Mouse (Mus musculus) splenic B cell, adult 2 months (primary cell): ENCODE data around the gene Cryzl1.
"Not testable (repeated sequence)": the region's sequence is repeated elsewhere in the genome, so short reads cannot be mapped to it uniquely, and the experiment has no call there.

ENCODE experiments used
- DNase-seq: peaks from one replicate; pipeline ENCODE4 v3.0.0-alpha.2; 2011; ENCODE audit warnings: low read depth, low spot score
- H3K27me3 ChIP-seq: 2 replicates; pipeline ENCODE4 v1.6.1; 2012; ENCODE audit warnings: mild to moderate bottlenecking, low read length, moderate library complexity, mixed read lengths; ENCODE audit not compliant: control insufficient read depth, poor library complexity, insufficient read depth, severe bottlenecking
- H3K36me3 ChIP-seq: 2 replicates; pipeline ENCODE4 v1.6.1; 2012; ENCODE audit warnings: mild to moderate bottlenecking, low read length, moderate library complexity, mixed read lengths; ENCODE audit not compliant: control insufficient read depth, poor library complexity, insufficient read depth, severe bottlenecking

The Cryzl1 gene

DNA sequence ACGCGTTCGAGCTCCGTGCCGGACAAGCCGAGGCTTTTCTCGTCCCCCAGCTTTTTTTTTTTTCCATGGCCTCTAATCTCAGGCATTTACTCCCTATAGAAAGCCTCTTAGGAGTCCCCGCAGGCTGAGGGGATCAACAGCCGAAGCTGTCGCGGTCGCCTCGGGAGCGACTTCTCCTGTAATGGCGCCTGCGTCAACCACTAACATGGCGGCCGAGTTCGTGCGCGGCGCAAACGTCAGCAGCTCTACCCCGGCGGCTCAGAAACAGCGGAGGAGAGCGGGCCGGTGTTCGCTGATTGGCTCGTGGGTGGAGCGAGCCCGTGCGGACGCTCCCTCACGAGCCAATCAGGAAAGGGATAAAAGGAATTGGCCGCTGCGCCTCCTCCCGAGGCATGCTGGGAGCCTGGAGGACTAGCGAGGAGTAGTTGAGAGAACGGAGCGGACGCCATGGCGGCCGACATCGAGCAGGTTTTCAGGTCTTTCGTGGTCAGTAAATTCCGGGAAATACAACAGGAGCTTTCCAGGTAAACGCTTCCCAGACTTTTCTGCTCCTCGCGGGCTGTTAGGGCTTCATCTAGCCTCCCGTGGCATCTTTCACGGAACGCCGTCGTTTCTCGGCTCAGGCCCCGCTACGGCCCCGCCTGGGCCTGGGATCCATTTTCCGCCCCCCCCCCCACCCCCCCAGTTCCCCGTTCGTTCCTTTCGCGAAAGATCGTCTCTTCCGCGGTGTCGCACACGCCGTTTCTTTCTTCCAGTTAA lies 81.1 kb downstream of the Cryzl1 start, which contains the start of gene Son:
Son (plus strand) TSS at position 46 of the 759 bp plus-strand sequence.
- H3K36me3 ChIP-seq: peaks cover 10% of the 10 kb centered on the region
- peak; percentile 98 for DNase-seq
- no peaks in the 10 kb centered on the region for H3K27me3 ChIP-seq

- Histone ChIP-seq H3K27me3 (no peaks in the 10 kb centered on the region), H3K36me3 (peaks cover 9% of the 10 kb centered on the region)
- DNase-seq: peak; percentile 90
Observed at GRCm38 (mm10) chr16:91646681-91647419, 81.9 kb downstream of the Cryzl1 start, which contains the start of gene Gart. Gene Gart (minus strand): TSS chr16:91646952.

DNA sequence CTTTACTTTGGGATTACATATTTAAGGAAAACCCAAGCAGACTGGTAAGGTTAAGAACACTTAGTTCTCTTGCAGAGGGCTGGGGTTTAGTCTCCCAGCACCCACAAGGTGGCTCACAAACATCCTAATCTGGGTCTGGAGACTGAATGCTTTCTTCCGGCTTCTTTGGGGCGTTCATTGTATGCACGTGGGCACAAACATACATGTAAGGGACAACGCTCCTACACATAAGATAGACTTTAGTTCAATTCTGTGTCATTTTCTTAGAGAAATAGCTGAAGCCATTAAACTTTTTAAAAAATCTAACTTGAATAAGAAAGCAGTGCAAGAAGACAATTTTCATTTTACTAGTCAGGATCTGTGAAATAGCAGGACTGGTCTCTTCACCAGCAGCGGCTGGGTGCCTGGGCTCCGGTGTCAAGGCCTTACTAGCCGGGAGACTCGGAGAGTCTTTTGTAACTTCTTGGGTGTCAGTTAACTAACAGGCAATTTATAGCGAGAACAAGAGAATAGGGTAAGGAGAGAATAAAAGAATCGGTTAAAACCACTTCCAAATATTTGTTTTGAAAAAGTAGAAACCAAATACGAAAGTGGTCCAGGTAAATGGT lies 82.7 kb downstream of the Cryzl1 start:
- peaks cover 14% of the 10 kb centered on the region; the same call in 1 of the 2 replicates for H3K36me3 ChIP-seq
- peak; percentile 71 for DNase-seq

DNA sequence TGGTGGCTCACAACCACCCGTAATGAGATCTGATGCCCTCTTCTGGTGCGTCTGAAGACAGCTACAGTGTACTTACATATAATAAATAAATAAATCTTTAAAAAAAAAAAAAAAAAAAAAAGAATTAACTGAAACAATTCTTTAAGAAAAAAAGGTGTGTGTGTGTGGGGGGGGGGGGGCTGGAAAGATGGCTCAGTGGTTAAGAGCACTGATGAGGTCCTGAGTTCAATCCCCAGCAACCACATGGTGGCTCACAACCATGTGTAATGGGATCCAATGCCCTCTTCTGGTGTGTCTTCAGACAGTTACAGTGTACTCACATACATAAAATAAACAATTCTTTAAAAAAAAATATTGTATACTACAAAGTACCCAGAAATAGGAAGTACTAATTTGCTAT lies 83.4 kb downstream of the Cryzl1 start:
- peaks cover 17% of the 10 kb centered on the region; the same call in 1 of the 2 replicates for H3K36me3 ChIP-seq
- not testable (repeated sequence) for DNase-seq, H3K27me3 ChIP-seq

More for the DNA sequence above, 82.7 kb downstream of the Cryzl1 start:
- H3K27me3 ChIP-seq: no peaks in the 10 kb centered on the region

GRCm38 (mm10) chr16:91644901-91645300 lies 83.9 kb downstream of the Cryzl1 start:
- DNase-seq: no peak

GRCm38 (mm10) chr16:91640171-91640570 lies 88.6 kb downstream of the Cryzl1 start:
- peaks cover 29% of the 10 kb centered on the region for H3K36me3 ChIP-seq
- DNase-seq: no peak
- no peaks in the 10 kb centered on the region for H3K27me3 ChIP-seq

More at GRCm38 (mm10) chr16:91644901-91645300, 83.9 kb downstream of the Cryzl1 start:
- Histone ChIP-seq H3K36me3 (peaks cover 19% of the 10 kb centered on the region; the same call in 1 of the 2 replicates), H3K27me3 (no peaks in the 10 kb centered on the region)

DNA sequence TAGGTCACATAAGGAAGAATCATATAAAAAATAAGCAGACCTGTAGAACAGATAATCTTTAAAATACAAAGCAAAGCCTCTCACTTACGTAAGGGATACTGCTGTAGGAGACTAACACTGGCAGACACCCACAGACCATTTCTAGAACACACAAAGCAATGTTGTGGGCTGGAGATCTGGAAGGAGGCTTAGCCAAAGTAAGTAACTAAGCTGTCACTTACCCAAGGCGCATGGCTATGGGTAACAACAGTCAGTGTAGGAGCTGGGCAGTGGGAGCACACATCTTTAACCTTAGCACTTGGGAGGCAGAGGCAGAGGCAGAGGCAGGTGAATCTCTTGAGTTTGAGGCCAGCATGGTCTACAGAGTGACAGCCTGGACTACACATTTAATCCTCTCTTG lies 89.1 kb downstream of the Cryzl1 start:
- no peak for DNase-seq
- peaks cover 29% of the 10 kb centered on the region for H3K36me3 ChIP-seq
- no peaks in the 10 kb centered on the region for H3K27me3 ChIP-seq
